Mouse (Mus musculus): ENCODE results near the gene Rbfox1.

DNA sequence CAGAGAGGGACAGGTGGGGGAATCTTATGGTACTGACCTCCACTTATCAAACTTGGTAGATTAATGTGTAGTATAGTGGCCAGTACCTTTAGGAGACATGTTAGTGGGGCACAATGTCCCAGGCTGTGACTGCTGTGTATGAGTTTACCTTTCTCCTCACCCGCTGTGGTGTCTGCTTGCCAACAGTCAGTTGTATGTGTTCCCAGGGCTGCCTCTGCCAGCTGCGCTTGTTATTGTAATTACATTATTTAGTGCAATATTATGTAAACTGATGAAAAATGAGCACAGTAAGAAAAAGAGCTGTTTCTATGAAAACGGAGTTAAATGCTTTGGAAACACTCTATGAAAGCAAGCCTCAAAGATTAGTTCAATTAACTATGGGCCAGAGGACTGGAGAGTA, 928.7 kb downstream of the Rbfox1 start:
- TF ChIP-seq CTCF (IDR thresholded peaks at IDR 0.05; ENCODE audit: extremely low read depth, insufficient read depth, low read length) (no peak), POLR2A (IDR thresholded peaks at IDR 0.05; ENCODE audit: extremely low read depth, insufficient read depth, low read length) (no peak)

Measured in cortical plate, adult 2 months (tissue).